Mouse (Mus musculus): ENCODE results near the gene BC030500. TPM values are rescaled to one million over a fixed set of nuclear protein-coding genes. Genes with fewer than 3 reads are reported as not detected.

BC030500 gene
- polyA plus RNA-seq (2012; rRNA removed), result 0.13 and 0.44 TPM in 2 replicates

- Histone ChIP-seq H3K4me3 (replicated peaks; ENCODE audit: extremely low read depth, low read depth, low read length) (no peak within 1 kb of the TSS), H3K4me1 (ENCODE audit: control insufficient read depth, insufficient read depth, low read length) (no peaks in the 10 kb centered on the region)
- TF ChIP-seq POLR2A (IDR thresholded peaks at IDR 0.05; ENCODE audit: borderline replicate concordance, extremely low read depth, low read depth, low read length), result no peak
- no peak for TF ChIP-seq CTCF (IDR thresholded peaks at IDR 0.05; ENCODE audit: insufficient read depth, low read length)
- WGBS, result 6% methylated on average over 14 of the region's 14 CpGs
- DNase-seq, result no peak
Measured at GRCm38 (mm10) chr8:58911677-58912076, at the start of gene BC030500. BC030500 (plus strand) TSS chr8:58911755.

- H3K4me3 ChIP-seq (replicated peaks; ENCODE audit: extremely low read depth, low read depth, low read length), result no peak overlapping the region
- no peaks in the 10 kb centered on the region for H3K4me1 ChIP-seq (ENCODE audit: control insufficient read depth, insufficient read depth, low read length)
- no peak for DNase-seq
- 5% methylated on average over 1 of the region's 1 CpGs for WGBS
- TF ChIP-seq POLR2A (IDR thresholded peaks at IDR 0.05; ENCODE audit: borderline replicate concordance, extremely low read depth, low read depth, low read length) (no peak), CTCF (IDR thresholded peaks at IDR 0.05; ENCODE audit: insufficient read depth, low read length) (no peak)
Measured at GRCm38 (mm10) chr8:58886405-58886804, 25.1 kb upstream of the BC030500 start.

- 88% methylated on average over 3 of the region's 3 CpGs for WGBS
- no peak overlapping the region for H3K4me3 ChIP-seq (replicated peaks; ENCODE audit: extremely low read depth, low read depth, low read length)
- H3K4me1 ChIP-seq (ENCODE audit: control insufficient read depth, insufficient read depth, low read length), result no peaks in the 10 kb centered on the region
- TF ChIP-seq CTCF (IDR thresholded peaks at IDR 0.05; ENCODE audit: insufficient read depth, low read length) (no peak), POLR2A (IDR thresholded peaks at IDR 0.05; ENCODE audit: borderline replicate concordance, extremely low read depth, low read depth, low read length) (no peak)
- no peak for DNase-seq
Measured at GRCm38 (mm10) chr8:58890591-58890990, 21.0 kb upstream of the BC030500 start.

- no peak overlapping the region for H3K4me3 ChIP-seq (replicated peaks; ENCODE audit: extremely low read depth, low read depth, low read length)
- H3K4me1 ChIP-seq (ENCODE audit: control insufficient read depth, insufficient read depth, low read length), result no peaks in the 10 kb centered on the region
- 58% methylated on average over 6 of the region's 6 CpGs for WGBS
- DNase-seq, result no peak
- no peak for TF ChIP-seq POLR2A (IDR thresholded peaks at IDR 0.05; ENCODE audit: borderline replicate concordance, extremely low read depth, low read depth, low read length)
- no peak for TF ChIP-seq CTCF (IDR thresholded peaks at IDR 0.05; ENCODE audit: insufficient read depth, low read length)
Measured at GRCm38 (mm10) chr8:58895960-58896359, 15.6 kb upstream of the BC030500 start.

- DNase-seq, result no peak
- H3K4me1 ChIP-seq (ENCODE audit: control insufficient read depth, insufficient read depth, low read length), result no peaks in the 10 kb centered on the region
- no peak overlapping the region for H3K4me3 ChIP-seq (replicated peaks; ENCODE audit: extremely low read depth, low read depth, low read length)
- no peak for TF ChIP-seq POLR2A (IDR thresholded peaks at IDR 0.05; ENCODE audit: borderline replicate concordance, extremely low read depth, low read depth, low read length)
- no peak for TF ChIP-seq CTCF (IDR thresholded peaks at IDR 0.05; ENCODE audit: insufficient read depth, low read length)
- 40% methylated on average over 2 of the region's 2 CpGs for WGBS
Measured at GRCm38 (mm10) chr8:58904465-58904864, 7.1 kb upstream of the BC030500 start.

GRCm38 (mm10) chr8:58912196-58912839, 763 bp downstream of the BC030500 start, which contains the start of gene Galntl6:
Galntl6 (minus strand) TSS chr8:58912640.
- no peak within 1 kb of the TSS for H3K4me3 ChIP-seq (replicated peaks; ENCODE audit: extremely low read depth, low read depth, low read length)
- DNase-seq, result no peak
- H3K4me1 ChIP-seq (ENCODE audit: control insufficient read depth, insufficient read depth, low read length), result no peaks in the 10 kb centered on the region
- TF ChIP-seq POLR2A (IDR thresholded peaks at IDR 0.05; ENCODE audit: borderline replicate concordance, extremely low read depth, low read depth, low read length) (no peak), CTCF (IDR thresholded peaks at IDR 0.05; ENCODE audit: insufficient read depth, low read length) (no peak)
- under 1% methylated on average over 37 of the region's 37 CpGs for WGBS

- TF ChIP-seq CTCF (IDR thresholded peaks at IDR 0.05; ENCODE audit: insufficient read depth, low read length) (no peak), POLR2A (IDR thresholded peaks at IDR 0.05; ENCODE audit: borderline replicate concordance, extremely low read depth, low read depth, low read length) (no peak)
- Histone ChIP-seq H3K4me1 (ENCODE audit: control insufficient read depth, insufficient read depth, low read length) (no peaks in the 10 kb centered on the region), H3K4me3 (replicated peaks; ENCODE audit: extremely low read depth, low read depth, low read length) (no peak overlapping the region)
- 4% methylated on average over 30 of the region's 30 CpGs for WGBS
- DNase-seq, result no peak
Measured at GRCm38 (mm10) chr8:58912840-58913639, 1.5 kb downstream of the BC030500 start.

- no peak for DNase-seq
- TF ChIP-seq CTCF (IDR thresholded peaks at IDR 0.05; ENCODE audit: insufficient read depth, low read length) (no peak), POLR2A (IDR thresholded peaks at IDR 0.05; ENCODE audit: borderline replicate concordance, extremely low read depth, low read depth, low read length) (no peak)
- H3K4me3 ChIP-seq (replicated peaks; ENCODE audit: extremely low read depth, low read depth, low read length), result no peak overlapping the region
- WGBS, result 50% methylated on average over 3 of the region's 3 CpGs
- H3K4me1 ChIP-seq (ENCODE audit: control insufficient read depth, insufficient read depth, low read length), result no peaks in the 10 kb centered on the region
Measured at GRCm38 (mm10) chr8:58913640-58913968, 2.0 kb downstream of the BC030500 start.

GRCm38 (mm10) chr8:58915142-58915541, 3.6 kb downstream of the BC030500 start:
- TF ChIP-seq CTCF (IDR thresholded peaks at IDR 0.05; ENCODE audit: insufficient read depth, low read length) (no peak), POLR2A (IDR thresholded peaks at IDR 0.05; ENCODE audit: borderline replicate concordance, extremely low read depth, low read depth, low read length) (no peak)
- H3K4me1 ChIP-seq (ENCODE audit: control insufficient read depth, insufficient read depth, low read length), result no peaks in the 10 kb centered on the region
- no peak for DNase-seq
- no peak overlapping the region for H3K4me3 ChIP-seq (replicated peaks; ENCODE audit: extremely low read depth, low read depth, low read length)
- 35% methylated on average over 2 of the region's 2 CpGs for WGBS

GRCm38 (mm10) chr8:58931066-58931465, 19.5 kb downstream of the BC030500 start:
- Histone ChIP-seq H3K4me3 (replicated peaks; ENCODE audit: extremely low read depth, low read depth, low read length) (no peak overlapping the region), H3K4me1 (ENCODE audit: control insufficient read depth, insufficient read depth, low read length) (no peaks in the 10 kb centered on the region)
- no peak for TF ChIP-seq CTCF (IDR thresholded peaks at IDR 0.05; ENCODE audit: insufficient read depth, low read length)
- TF ChIP-seq POLR2A (IDR thresholded peaks at IDR 0.05; ENCODE audit: borderline replicate concordance, extremely low read depth, low read depth, low read length), result no peak
- no peak for DNase-seq
- WGBS, result 83% methylated on average over 1 of the region's 1 CpGs

Data from lung, adult 2 months (tissue).